Mouse (Mus musculus) embryo, embryonic 9.5 days (tissue): Measurements from ENCODE around the gene Tnik.
A peak's percentile ranks its signal among the peaks of the same experiment; 100 is the strongest.

Source experiments
- DNase-seq: peaks from one replicate; pipeline ENCODE4 v3.0.0-alpha.2; 2017; ENCODE audit errors: extremely low spot score

Tnik gene

GRCm38 (mm10) chr3:28350147-28350801 lies 87.3 kb downstream of the Tnik start:
- no peak for DNase-seq

- DNase-seq: no peak
Observed at GRCm38 (mm10) chr3:28358391-28358790, 95.4 kb downstream of the Tnik start.

GRCm38 (mm10) chr3:28359138-28359537 lies 96.1 kb downstream of the Tnik start:
- peak; percentile 10 for DNase-seq

- no peak for DNase-seq
Observed at GRCm38 (mm10) chr3:28361056-28361455, 98.0 kb downstream of the Tnik start.

GRCm38 (mm10) chr3:28363441-28364125 lies 100.6 kb downstream of the Tnik start:
- DNase-seq: peak; percentile 54

- DNase-seq: no peak
Observed at GRCm38 (mm10) chr3:28368746-28369145, 105.7 kb downstream of the Tnik start.

GRCm38 (mm10) chr3:28369266-28369665 lies 106.3 kb downstream of the Tnik start:
- DNase-seq: no peak

- no peak for DNase-seq
Observed at GRCm38 (mm10) chr3:28369698-28370097, 106.7 kb downstream of the Tnik start.

- no peak for DNase-seq
Observed at GRCm38 (mm10) chr3:28371583-28371982, 108.6 kb downstream of the Tnik start.

GRCm38 (mm10) chr3:28372459-28372858 lies 109.4 kb downstream of the Tnik start:
- no peak for DNase-seq

- DNase-seq: no peak
Observed at GRCm38 (mm10) chr3:28374738-28375510, 111.9 kb downstream of the Tnik start.

GRCm38 (mm10) chr3:28380224-28380623 lies 117.2 kb downstream of the Tnik start:
- DNase-seq: no peak

GRCm38 (mm10) chr3:28383526-28384126 lies 120.6 kb downstream of the Tnik start:
- no peak for DNase-seq

GRCm38 (mm10) chr3:28385199-28385975 lies 122.4 kb downstream of the Tnik start:
- no peak for DNase-seq

GRCm38 (mm10) chr3:28388540-28388939 lies 125.5 kb downstream of the Tnik start:
- no peak for DNase-seq

- no peak for DNase-seq
Observed at GRCm38 (mm10) chr3:28390183-28390582, 127.2 kb downstream of the Tnik start.

- DNase-seq: no peak
Observed at GRCm38 (mm10) chr3:28392542-28392941, 129.5 kb downstream of the Tnik start.

- no peak for DNase-seq
Observed at GRCm38 (mm10) chr3:28398781-28399180, 135.8 kb downstream of the Tnik start.

GRCm38 (mm10) chr3:28399593-28400216 lies 136.7 kb downstream of the Tnik start:
- DNase-seq: no peak

- no peak for DNase-seq
Observed at GRCm38 (mm10) chr3:28401335-28401734, 138.3 kb downstream of the Tnik start.

GRCm38 (mm10) chr3:28402221-28402620 lies 139.2 kb downstream of the Tnik start:
- DNase-seq: no peak
